Mouse (Mus musculus) gastrocnemius, postnatal 25 days (tissue): ENCODE results near the gene Smyd5. TPM values are rescaled to one million over a fixed set of nuclear protein-coding genes. Genes with fewer than 3 reads are reported as not detected.

ENCODE experiments used
- DNase-seq: peaks from one replicate; pipeline ENCODE4 v3.0.0; 2022
- long read RNA-seq, 2 experiments: library from polyadenylated mRNA; stranded (forward); transcript quantifications; one replicate each; pipeline ENCODE4 v2.0.0; 2021
- total RNA-seq, 2 experiments: library from RNA; stranded (reverse); gene quantifications; 1 replicate in 1 of 2; 2 replicates in 1 of 2; pipeline ENCODE4 v1.2.3; 2021

Gene Smyd5
- 1 to 10 TPM; 5.8 to 6.1 TPM for total RNA-seq
- long read RNA-seq, experiment 1, partial matches to known transcripts = 0 of 4 reads
- long read RNA-seq, experiment 1, other reads (novel, unspliced or antisense) = 0 of 4 reads
- long read RNA-seq, experiment 2, transcript Smyd5-201 (13 exons, 2,486 nt) = major isoform, 8 of 13 reads
- long read RNA-seq, experiment 2, partial matches to known transcripts = 2 of 13 reads
- long read RNA-seq, experiment 2, other reads (novel, unspliced or antisense) = 3 of 13 reads

GRCm38 (mm10) chr6:85431842-85432431 is at the start of gene Smyd5:
TSS of gene Smyd5 (plus strand) at chr6:85431989.
- peak; percentile 81 for DNase-seq

- no peak for DNase-seq
Observed at GRCm38 (mm10) chr6:85382791-85383190, 49.0 kb upstream of the Smyd5 start.

GRCm38 (mm10) chr6:85388608-85389007 is 43.2 kb upstream of the Smyd5 start:
- DNase-seq = no peak

- peak; percentile 28 for DNase-seq
Observed at GRCm38 (mm10) chr6:85391803-85392202, 40.0 kb upstream of the Smyd5 start.

- no peak for DNase-seq
Observed at GRCm38 (mm10) chr6:85395360-85395759, 36.4 kb upstream of the Smyd5 start.

GRCm38 (mm10) chr6:85397165-85397564 is 34.6 kb upstream of the Smyd5 start:
- no peak for DNase-seq

- DNase-seq = no peak
Observed at GRCm38 (mm10) chr6:85399715-85400114, 32.1 kb upstream of the Smyd5 start.

- DNase-seq = no peak
Observed at GRCm38 (mm10) chr6:85402613-85403012, 29.2 kb upstream of the Smyd5 start.

- DNase-seq = no peak
Observed at GRCm38 (mm10) chr6:85403039-85403438, 28.8 kb upstream of the Smyd5 start.

GRCm38 (mm10) chr6:85409003-85409402 is 22.8 kb upstream of the Smyd5 start:
- DNase-seq = no peak

GRCm38 (mm10) chr6:85410771-85411273 is 21.0 kb upstream of the Smyd5 start:
- peak; percentile 31 for DNase-seq

- no peak for DNase-seq
Observed at GRCm38 (mm10) chr6:85415829-85416228, 16.0 kb upstream of the Smyd5 start.

- DNase-seq = no peak
Observed at GRCm38 (mm10) chr6:85419150-85419549, 12.6 kb upstream of the Smyd5 start.

GRCm38 (mm10) chr6:85423836-85424379 is 7.9 kb upstream of the Smyd5 start, which contains the start of gene Noto:
TSS of gene Noto (plus strand) at chr6:85423886.
- DNase-seq = no peak

- no peak for DNase-seq
Observed at GRCm38 (mm10) chr6:85431274-85431841, 431 bp upstream of the Smyd5 start.

GRCm38 (mm10) chr6:85433865-85434264 is 2.1 kb downstream of the Smyd5 start:
- no peak for DNase-seq

- no peak for DNase-seq
Observed at GRCm38 (mm10) chr6:85436204-85436603, 4.4 kb downstream of the Smyd5 start.

GRCm38 (mm10) chr6:85436631-85437030 is 4.8 kb downstream of the Smyd5 start:
- DNase-seq = no peak

GRCm38 (mm10) chr6:85441142-85441541 is 9.4 kb downstream of the Smyd5 start:
- no peak for DNase-seq

- no peak for DNase-seq
Observed at GRCm38 (mm10) chr6:85443488-85444233, 11.9 kb downstream of the Smyd5 start.

GRCm38 (mm10) chr6:85444266-85444965 is 12.6 kb downstream of the Smyd5 start:
- no peak for DNase-seq

- DNase-seq = peak; percentile 43
Observed at GRCm38 (mm10) chr6:85445286-85445685, 13.5 kb downstream of the Smyd5 start.
